Mouse (Mus musculus): Measurements from ENCODE around the gene Txndc5.

DNA sequence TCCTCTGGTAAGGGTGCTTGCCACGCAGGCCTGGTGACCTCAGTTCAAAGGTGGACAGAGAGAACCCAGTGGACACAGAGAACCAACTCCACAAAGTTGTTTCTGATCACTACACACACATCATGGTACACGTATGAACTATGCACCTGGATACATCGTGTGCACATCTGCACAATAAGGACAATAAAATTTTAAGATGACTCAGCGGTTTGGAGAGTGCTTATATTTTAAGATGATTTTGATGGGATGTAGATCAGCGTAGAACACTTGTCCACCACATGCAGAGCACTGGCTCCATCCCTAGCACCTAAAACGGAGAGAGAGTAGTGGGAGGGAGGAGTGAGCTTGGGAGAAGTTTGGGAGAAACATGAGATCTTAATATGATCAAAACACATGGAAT lies 55.1 kb downstream of the Txndc5 start:
- TF ChIP-seq CTCF (conservative IDR thresholded peaks at IDR 0.05; ENCODE audit: low read length) (no peak), NANOG (IDR thresholded peaks at IDR 0.05; ENCODE audit: borderline replicate concordance, low read length) (no peak)

Data from E14TG2a.4 (cell line).